Mouse (Mus musculus): ENCODE measurements around the gene Eno1.

Gene Eno1

GRCm38 (mm10) chr4:150226818-150227688 lies 9.5 kb upstream of the Eno1 start:
- DNase-seq (ENCODE audit: low spot score): no peak

- DNase-seq (ENCODE audit: low spot score): no peak
Measured at GRCm38 (mm10) chr4:150228581-150229348, 7.8 kb upstream of the Eno1 start.

GRCm38 (mm10) chr4:150229747-150230390 lies 6.7 kb upstream of the Eno1 start:
- DNase-seq (ENCODE audit: low spot score): no peak

GRCm38 (mm10) chr4:150230460-150231407 lies 5.8 kb upstream of the Eno1 start:
- no peak for DNase-seq (ENCODE audit: low spot score)

GRCm38 (mm10) chr4:150231871-150232270 lies 4.7 kb upstream of the Eno1 start:
- no peak for DNase-seq (ENCODE audit: low spot score)

- DNase-seq (ENCODE audit: low spot score): no peak
Measured at GRCm38 (mm10) chr4:150234599-150235327, 1.8 kb upstream of the Eno1 start.

- no peak for DNase-seq (ENCODE audit: low spot score)
Measured at GRCm38 (mm10) chr4:150235585-150235984, 936 bp upstream of the Eno1 start.

- DNase-seq (ENCODE audit: low spot score): no peak
Measured at GRCm38 (mm10) chr4:150236031-150236430, 490 bp upstream of the Eno1 start.

- peak; percentile 23 for DNase-seq (ENCODE audit: low spot score)
Measured at GRCm38 (mm10) chr4:150237636-150238361, 1.3 kb downstream of the Eno1 start.

- DNase-seq (ENCODE audit: low spot score): no peak
Measured at GRCm38 (mm10) chr4:150238433-150239086, 2.0 kb downstream of the Eno1 start.

GRCm38 (mm10) chr4:150239087-150239480 lies 2.6 kb downstream of the Eno1 start:
- DNase-seq (ENCODE audit: low spot score): no peak

- peak; percentile 67 for DNase-seq (ENCODE audit: low spot score)
Measured at GRCm38 (mm10) chr4:150239503-150239902, 3.0 kb downstream of the Eno1 start.

- DNase-seq (ENCODE audit: low spot score): peak; percentile 86
Measured at GRCm38 (mm10) chr4:150239951-150240368, 3.4 kb downstream of the Eno1 start.

GRCm38 (mm10) chr4:150240381-150240886 lies 3.9 kb downstream of the Eno1 start:
- no peak for DNase-seq (ENCODE audit: low spot score)

- no peak for DNase-seq (ENCODE audit: low spot score)
Measured at GRCm38 (mm10) chr4:150241708-150242107, 5.2 kb downstream of the Eno1 start.

- peak; percentile 19 for DNase-seq (ENCODE audit: low spot score)
Measured at GRCm38 (mm10) chr4:150242745-150243144, 6.2 kb downstream of the Eno1 start.

GRCm38 (mm10) chr4:150245876-150246275 lies 9.4 kb downstream of the Eno1 start:
- DNase-seq (ENCODE audit: low spot score): no peak

GRCm38 (mm10) chr4:150248009-150248408 lies 11.5 kb downstream of the Eno1 start:
- DNase-seq (ENCODE audit: low spot score): peak; percentile 67

GRCm38 (mm10) chr4:150248917-150249316 lies 12.4 kb downstream of the Eno1 start:
- DNase-seq (ENCODE audit: low spot score): no peak

Measured in T-cell, adult 2 months (primary cell).